Mouse (Mus musculus) layer of hippocampus, adult 8-10 months (tissue): Measurements from ENCODE around the gene Naa80. TPM values are rescaled to one million over a fixed set of nuclear protein-coding genes. Genes with fewer than 3 reads are reported as not detected.
"Not testable (repeated sequence)": the region's sequence is repeated elsewhere in the genome, so short reads cannot be mapped to it uniquely, and the experiment has no call there.

Experiments
- DNase-seq, 2 experiments: peaks; one replicate each; pipeline ENCODE4 v3.0.0; 2022; ENCODE audit warnings: low spot score in 2 of 2
- total RNA-seq, 4 experiments: library from RNA; stranded (reverse); gene quantifications; 2 replicates each; pipeline ENCODE4 v1.2.4; 2022

Naa80 gene
- total RNA-seq, 4 experiments from 2014 or later: 11.8 to 18.4 (median 15.4) TPM

DNA sequence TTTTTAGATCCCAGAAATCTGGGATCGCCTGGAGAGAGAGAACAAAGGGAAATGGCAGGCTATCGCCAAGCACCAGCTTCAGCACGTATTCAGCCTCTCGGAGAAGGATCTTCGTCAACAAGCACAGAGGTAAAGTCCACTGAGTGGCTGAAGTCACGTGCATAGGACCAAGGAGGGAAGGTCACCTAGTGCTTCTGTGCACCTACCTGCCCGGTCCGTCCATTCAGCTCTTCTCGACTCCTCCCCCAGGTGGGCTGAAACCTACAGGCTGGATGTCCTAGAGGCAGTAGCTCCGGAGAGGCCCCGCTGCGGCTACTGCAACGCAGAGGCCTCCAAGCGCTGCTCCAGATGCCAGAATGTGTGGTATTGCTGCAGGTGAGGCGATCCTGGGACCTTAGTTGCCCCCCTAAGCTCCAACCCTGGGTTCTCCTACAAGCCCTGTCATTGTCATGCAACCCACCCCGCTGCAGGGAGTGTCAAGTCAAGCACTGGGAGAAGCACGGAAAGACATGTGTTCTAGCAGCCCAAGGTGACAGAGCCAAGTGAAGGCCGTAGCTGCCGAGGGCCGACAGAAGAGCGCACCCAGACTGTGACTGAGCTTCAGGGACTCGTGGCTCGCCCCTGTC, 28.1 kb upstream of the Naa80 start:
- DNase-seq: no peak

DNA sequence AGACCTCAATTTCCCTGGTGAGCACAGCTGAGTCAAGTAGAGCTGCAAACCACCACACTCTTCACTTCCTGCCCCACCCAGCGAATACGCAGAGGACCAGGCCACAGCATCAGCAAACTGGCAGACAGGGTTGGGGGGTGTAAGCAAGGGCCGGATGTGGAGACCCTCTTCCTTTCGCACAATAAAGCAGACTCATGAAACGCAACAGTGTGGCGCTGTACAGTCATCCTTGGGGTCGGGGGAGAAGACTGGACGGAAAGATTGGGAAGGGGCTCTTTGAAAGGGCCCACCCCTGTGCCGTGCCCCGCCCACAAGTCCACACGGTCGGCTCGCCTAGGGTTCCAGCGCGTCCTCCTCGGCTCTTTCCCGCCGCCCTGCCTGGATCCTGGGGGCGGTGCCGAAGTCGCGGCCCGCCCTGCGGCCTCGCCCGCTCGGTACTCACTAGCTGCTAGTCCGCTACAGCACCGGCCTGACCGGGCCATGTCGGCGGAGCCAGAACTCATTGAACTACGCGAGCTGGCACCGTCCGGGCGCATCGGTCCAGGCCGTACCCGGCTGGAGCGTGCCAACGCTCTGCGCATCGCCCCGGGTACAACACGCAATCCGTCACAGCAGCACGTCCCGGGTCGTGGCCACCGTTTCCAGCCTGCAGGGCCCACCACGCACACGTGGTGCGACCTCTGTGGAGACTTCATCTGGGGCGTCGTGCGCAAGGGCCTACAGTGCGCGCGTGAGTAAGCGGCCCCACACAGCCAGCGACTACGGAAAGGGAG, 27.4 kb upstream of the Naa80 start, which contains the start of gene Rassf1:
Rassf1 (plus strand) TSS at position 439 of the 773 bp plus-strand sequence.
- no peak for DNase-seq

DNA sequence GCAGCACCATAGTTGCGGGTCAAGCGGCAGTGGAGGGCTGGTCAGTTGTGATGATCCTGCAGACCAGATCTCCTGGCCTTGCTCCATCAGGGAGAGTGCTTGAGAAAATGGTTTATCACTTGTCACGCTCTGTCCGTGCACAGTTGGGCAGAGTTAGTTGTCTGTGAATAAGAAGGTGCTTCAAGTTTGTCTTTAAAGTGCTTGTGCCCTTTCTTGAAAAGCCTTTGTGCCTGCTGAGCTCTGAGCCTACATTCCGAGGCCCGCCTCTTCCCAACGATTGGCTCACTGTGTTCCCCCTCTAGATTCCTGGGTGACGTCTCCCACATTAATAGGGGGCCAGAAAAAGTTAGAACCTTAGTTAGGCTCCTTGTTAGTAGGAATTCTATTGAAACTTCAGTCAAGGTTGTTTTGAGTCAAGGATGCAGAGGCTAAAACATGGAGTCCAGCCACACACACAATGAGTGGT, 26.8 kb upstream of the Naa80 start:
- no peak for DNase-seq

DNA sequence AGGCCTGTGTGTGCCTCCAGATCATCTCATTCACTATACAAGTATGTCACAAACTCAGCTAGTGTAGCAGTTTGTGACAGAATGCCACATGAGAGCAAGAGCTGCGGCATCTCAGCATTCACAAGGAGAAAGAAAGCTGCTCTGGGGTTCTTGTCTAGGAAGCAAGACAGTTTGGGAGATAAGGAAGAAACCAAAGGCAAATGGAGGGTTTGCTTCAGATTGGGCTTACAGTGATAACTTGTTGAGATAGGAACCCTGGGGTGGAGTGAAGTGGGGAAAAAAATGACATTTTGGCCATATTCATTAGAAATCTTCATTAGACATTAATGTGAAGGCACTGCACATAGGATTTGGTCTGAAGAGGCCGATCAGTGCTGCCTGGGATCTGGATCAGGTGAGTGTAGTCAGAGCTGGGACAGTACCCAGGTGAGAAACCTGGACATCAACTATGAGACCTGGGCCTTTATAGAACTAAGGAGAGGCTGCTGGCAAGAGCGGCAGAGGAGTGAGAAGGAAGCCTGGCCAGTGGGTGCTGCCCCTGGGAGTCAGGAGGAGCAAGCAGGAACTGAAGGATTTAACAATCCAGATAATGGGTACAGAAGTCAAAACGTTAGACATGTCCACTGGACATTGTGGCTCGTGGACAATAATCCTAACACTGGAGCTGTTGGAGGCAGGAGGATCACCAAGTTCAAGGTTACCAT, 25.8 kb upstream of the Naa80 start:
- no peak for DNase-seq

DNA sequence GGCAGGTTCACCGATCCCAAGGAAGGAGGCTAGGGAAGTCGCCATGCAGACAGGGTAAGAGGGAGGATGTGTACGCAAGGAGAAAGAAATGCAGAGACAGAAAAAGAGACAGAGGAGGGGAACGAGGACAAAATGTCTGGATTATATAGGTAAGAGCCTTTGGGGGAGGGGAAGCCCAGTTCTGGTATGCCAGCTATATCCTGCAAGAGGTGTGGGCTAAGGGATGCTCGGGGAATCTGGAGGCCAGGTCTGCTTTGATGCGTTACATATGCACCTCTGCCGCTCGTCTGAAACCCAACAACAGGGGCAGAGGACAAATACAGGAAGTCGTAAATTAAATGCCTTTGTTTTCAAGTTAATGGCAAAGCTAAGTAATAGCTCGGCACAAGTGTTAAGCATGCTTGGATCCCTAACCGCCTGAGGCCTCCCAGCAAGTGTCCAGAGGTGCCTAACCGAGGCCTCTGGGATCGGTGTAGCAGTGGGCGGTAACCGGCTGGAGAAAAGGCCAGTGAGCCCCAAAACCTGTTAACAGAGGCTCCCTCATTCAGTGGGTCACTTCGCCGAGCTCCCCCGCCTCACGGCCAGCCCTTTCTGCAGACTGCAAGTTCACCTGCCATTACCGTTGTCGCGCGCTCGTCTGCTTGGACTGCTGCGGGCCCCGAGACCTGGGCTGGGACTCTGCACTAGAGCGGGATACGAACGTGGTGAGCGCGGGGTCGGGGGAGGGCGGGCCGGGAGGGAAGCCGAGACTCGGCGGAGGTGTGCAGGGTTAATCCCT, 25.0 kb upstream of the Naa80 start:
- DNase-seq: no peak

DNA sequence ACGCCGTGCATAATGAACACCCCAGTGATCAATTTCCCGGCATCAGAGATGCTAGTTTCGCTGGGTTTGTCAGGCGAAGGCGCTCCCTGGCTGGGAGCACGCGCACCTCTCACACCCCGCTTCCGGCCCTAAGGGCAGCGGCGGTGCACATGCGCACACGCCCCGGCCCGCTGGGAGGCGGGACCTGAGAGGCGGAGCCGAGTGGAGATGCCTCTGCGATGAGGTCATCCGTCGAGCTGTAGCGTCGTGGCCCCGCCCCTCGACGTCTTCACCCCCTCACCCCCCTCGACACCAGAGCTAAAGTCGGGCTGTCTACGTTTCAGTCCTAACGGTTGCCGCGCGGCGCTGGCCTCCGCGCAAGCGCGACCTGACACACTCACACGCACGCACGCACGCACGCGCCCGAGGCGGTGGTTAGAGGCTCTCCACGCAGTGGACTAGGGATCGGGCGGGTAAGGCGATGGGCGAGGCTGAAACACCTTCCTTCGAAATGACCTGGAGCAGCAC, 24.3 kb upstream of the Naa80 start:
- DNase-seq: peak; percentile 92 to 93

DNA sequence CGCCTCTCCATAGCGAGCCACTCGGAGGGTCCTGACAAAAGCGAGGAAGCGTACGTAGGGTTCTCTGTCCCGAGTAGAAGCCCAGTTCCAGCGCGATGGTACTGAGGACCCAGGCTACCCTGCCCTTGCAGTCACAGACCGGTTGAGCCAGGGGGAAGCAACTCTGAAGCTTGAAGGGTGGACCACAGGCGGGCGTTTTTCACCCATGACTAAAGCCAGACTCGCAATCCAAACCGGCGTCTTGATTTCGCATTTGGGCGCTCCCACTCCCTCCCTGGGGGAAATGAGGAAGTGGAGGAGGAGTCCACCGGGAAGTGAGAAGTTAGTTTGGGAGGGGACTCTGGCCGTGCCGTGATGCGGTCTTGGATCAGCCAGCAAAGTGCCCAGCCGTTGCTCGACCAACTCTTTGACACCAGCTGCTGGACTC, 23.6 kb upstream of the Naa80 start:
- DNase-seq: no peak

DNA sequence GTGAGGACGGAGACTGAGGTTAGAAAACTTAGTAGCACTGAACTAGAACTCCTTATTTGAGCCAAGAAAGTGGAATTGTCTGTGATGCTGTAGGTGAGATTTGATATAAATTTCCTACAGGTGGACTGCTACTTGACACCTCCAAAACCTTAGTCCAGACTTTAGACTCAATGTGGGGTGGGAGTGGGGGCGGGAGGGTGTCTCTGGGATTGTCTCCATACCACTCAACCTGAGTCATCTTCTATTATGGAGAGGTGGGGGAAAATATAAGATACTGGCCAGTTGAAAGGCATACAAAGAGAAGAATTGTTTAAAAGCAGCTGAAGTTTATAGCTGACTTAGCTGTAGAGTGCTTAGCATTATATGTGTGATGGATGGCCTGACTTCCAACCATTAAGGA, 23.0 kb upstream of the Naa80 start:
- DNase-seq: no peak

DNA sequence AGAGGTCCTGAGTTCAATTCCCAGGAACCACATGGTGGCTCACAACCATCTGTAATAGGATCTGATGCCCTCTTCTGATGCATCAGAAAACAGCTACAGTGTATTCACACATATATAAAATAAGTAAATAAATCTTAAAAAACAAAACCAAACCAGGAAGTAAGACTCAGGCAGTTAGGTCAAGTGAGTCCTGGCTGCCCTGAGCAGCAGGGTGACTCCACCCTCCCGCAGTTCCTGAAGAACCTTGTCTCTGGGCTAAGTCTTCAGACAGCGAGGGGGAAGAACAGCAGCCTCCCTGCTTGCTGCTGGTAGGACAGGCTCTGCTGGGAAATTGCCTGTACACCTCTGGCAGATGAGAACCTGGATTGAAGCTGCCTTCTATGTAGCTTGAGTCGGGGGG, 22.3 kb upstream of the Naa80 start:
- no peak for DNase-seq

DNA sequence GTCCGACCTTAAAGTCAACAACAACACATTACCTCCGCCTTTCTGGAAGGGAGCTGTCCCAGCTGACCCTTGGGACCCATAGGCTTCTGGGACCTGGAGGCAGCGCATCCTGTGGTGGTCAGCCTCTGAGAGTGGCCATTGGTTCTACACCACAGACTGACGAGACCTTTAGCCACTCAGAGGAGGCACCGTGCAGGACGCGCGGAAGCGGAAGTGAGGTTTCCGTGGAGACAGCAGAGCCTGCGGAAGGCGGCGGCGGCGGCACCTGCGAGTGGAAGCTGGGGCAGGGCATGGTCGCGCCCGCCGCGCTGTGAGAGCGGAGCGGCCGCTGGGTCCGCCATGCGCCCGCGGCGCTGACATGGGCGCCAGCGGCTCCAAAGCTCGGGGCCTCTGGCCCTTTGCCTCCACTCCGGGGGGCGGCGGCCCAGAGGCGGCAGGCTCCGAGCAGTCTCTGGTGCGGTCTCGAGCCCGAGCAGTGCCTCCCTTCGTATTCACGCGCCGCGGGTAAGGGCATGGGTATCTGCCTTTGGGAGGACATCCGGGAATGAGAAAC, 15.6 kb upstream of the Naa80 start, which contains the start of gene Tusc2:
Tusc2 (plus strand) TSS at position 227 of the 553 bp plus-strand sequence.
- DNase-seq: peak; percentile 95 to 96

DNA sequence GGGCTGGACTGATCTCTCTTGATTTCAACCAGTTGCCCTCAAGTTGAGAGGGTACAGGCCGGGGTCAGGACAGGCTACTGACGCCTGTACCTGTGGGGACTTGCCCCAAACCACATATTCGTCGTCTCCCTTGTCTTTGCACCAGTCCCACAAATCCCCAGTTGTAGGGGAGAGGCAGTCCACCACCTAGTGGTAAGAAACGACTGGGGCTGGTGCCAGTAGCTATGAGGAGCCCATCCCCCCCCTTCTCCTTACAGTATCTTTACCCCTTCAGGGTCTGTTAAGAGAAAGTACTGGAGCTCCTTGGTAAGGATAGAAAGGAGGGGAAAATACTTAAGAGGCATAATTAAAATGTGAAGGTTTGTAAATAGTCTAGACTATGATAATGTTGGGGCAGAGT, 13.1 kb upstream of the Naa80 start:
- DNase-seq: not testable (repeated sequence)

DNA sequence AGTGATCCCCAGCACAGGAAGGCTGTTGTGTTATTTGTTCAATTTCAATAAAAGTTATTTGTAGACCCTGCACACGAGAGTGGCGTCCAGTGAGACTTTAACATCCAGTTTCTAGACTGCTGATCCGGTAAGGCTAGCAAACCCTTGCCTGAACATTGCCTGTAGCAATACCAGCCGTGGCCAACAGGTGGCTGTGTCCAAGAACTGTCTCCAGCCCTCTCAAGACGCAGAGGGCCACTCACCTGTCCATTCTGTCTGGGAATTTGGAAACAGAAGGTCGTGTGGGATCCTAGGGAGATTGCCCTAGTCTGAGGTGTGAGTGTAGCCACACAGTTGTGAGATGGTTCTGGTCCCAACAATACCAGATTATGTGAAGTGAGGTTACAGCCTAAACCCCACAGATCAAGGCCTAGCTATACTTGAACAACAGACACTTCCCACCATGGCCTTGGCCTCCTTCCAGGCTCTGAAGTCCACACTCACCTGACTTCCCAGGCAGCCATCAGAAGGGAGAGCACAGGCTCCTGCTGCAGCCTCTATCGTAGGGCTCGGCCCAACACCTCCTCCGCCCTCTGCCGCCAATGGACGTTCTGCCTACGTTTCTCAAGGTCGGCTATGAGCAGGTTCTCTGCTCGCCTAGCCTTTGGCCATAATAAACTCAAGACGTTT, 12.5 kb upstream of the Naa80 start:
- DNase-seq: peak in 1 of 2 experiments; percentile 73

DNA sequence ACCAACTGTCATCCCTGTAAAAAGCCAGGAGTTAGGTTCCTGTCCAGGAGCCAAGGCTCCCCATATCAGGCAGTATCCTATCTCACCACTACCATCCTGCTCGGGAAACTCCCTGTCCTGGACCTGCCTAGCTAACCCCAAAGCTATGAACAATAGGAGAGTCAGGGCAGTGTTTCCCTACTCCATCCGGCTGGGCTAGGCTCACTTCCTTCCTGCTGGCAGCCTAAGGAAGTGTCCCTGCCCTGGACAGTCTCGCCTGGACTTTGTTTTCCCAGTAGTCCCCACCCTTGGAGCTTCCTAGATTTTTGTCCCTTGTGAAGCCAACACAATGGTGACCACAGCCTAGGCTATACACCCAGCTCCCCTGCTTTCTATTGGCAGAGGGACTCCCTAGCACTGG, 11.8 kb upstream of the Naa80 start:
- DNase-seq: no peak

DNA sequence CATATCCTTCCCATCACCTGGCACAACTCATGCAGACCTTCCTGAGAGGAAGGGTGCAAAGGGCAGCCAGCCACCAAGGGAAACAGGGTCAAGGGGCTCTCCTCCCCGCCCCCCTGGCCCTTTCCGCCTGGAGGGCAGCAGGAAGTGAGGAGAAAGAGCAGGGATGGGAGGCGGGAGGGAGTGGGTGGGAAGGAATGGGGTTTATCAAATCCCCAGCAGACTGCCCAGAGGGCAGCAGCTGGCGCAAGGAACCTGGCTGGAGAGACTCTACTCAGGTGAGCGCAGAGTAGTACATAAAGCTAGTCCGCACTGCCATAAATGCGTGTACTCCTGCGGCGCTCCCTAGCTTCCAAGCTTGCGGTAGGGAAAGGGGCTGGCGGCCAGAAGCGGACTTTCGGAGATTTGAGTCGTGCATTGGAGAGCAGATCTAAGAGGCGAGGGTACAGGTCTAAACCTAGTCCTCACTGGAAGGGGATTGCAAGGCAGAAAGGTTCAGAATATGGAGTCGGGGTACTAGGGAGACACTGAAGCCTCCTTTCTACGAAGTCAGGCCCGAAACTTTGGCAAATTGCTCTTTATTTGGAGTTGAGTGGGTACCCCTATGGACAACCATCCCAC, 10.9 kb upstream of the Naa80 start, which contains the start of gene Hyal2:
Hyal2 (plus strand) TSS at position 244 of the 618 bp plus-strand sequence.
- DNase-seq: no peak

DNA sequence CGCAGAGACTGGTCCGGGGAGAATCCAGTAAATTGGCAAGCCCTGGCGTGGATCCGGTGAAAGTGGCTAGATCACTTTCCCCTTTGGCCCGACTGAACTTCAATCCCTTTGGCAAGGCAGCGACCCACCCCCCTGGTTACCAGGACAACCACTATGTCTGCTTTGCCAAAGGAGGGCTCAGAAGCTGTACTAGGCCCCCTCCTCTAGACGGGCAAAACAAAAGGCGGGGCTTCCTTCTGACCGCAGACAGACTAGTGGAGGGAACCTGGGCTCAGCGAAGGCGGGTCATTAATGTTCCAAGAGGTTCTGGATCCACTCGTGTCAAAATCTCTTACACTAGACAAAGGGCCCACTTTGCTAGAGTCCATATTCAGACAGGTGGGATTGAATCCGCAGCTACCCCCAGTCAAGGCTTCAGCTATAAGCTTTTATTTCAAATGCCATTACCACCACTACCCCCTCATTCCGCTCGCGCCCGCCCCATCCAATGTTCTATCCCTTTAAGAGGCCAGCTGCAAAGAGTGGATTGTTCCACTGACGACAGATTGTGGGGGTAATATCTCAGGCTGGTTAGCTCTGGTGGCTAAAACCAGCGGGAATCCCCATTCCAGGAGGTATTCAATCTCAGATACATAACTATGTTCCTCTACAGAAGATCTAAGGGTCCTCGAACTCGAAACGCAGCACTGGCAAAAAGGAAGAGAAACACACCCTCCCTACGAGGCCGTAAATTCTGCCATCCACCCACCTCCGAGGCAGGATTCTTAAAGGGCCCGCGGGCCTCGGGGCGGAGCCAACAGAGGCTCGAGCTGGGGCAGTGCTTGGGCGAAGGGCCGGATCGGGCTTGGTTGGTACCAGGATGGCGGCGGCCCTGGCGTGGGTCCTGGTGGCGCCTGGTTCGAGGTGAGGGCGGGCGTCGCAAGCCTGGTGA, 10.1 kb upstream of the Naa80 start:
- peak in 1 of 2 experiments; percentile 79 for DNase-seq

DNA sequence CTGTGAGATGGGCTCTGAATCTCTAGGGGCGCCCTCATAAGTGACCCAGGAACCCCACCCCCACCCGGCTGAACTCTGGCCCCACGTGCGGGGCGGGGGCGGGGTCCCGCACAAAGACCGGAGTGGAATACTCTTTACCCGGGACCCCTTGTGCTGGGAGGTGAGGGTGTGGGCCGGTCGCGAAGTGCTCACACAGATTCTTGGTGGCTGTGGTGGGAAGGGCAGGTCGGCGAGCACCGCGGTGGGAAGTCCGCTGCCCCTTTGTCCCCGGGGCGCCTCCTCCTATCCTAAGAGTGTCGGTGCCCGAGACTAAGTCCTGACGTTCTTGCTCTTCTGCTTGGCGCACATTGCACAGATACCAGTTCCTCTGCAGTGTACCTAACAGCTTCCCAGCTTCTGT, 9.4 kb upstream of the Naa80 start:
- DNase-seq: no peak

DNA sequence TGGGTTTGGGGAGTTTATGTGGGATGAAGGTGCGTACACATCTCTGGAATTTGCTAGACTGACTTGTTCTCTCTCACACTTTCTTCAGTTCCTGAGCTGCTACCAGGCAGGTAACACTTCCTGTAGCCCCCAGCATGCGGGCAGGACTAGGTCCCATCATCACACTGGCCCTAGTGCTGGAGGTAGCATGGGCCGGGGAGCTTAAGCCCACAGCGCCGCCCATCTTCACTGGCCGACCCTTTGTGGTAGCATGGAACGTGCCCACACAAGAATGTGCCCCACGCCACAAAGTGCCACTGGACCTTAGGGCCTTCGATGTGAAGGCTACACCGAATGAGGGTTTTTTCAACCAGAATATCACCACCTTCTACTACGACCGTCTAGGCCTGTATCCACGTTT, 8.7 kb upstream of the Naa80 start:
- no peak for DNase-seq

DNA sequence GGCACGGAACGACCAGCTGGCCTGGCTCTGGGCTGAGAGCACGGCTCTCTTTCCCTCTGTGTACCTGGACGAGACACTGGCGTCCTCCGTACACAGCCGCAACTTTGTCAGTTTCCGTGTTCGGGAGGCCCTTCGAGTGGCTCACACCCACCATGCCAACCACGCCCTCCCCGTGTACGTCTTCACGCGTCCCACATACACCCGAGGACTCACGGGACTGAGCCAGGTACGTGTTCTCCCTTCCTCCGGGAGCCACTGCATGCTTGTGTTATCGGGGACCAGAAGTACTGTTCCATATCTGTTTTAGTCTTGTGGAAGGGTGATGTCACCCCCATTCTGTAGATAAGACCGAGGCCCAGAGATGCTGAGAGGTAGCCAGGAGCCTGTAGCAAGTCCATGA, 7.8 kb upstream of the Naa80 start:
- no peak for DNase-seq
